Mouse (Mus musculus): ENCODE results near the gene Mamdc4.

Mamdc4 gene

DNA sequence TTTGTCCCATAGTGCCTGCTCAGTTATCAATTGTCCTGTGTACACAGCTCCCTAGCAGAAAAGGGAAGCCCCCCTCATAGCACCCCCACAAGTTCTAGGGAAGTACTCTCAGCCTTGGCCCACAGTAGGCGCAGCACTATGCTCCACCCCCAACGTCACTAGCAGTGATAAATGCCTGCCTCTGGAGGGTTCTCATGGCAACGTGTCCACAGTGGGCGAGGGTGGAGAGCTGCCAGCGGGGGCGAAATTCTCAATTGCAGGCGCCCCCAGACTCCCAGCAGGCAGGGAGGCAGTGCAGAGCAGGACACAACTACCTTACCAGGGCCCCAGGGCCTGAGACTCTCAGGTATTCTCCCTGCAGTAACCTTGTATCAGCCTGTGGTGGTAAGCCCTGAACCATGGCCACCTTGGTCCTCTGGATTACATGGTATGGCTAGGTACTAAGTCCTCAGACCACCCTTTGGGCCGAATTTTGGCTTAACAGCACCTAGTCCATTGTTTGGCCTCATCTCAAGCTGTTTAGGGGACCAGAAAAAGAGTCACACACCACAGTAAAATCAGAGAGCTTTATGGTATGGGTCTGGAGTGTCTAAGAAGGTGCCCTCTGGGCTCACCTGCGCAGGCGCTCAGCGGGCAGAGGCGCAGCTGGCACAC, 7.9 kb upstream of the Mamdc4 start:
- peak; percentile 86 for DNase-seq

DNA sequence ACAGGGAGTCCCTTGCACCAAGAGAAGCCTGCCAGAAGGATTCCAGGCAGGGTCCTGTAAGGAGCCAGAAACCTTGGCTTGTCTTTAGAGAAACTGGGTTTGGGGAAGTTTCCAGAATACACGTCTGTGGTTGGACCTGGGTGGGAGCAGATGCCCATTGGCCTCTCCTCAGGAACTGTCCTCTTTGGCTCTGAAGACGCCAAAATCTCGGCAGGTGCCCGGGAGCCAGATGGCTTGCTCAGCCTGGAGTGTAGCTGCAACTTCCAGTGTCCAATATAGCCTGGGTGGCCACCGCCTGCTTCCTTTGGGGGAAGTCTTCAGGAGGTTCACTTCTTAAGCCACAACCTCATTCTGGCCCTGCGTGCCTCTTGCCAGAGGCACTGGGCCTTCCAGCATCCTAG, 7.3 kb upstream of the Mamdc4 start:
- no peak for DNase-seq

GRCm38 (mm10) chr2:25581294-25581864, 6.7 kb upstream of the Mamdc4 start, which contains the start of gene Ajm1:
TSS of gene Ajm1 (minus strand) at chr2:25581757.
- DNase-seq, result peak; percentile 80

- peak; percentile 52 for DNase-seq
Measured at GRCm38 (mm10) chr2:25580621-25581101, 6.0 kb upstream of the Mamdc4 start.

GRCm38 (mm10) chr2:25579737-25580460, 5.3 kb upstream of the Mamdc4 start:
- DNase-seq, result no peak

- no peak for DNase-seq
Measured at GRCm38 (mm10) chr2:25578796-25579736, 4.4 kb upstream of the Mamdc4 start.

- DNase-seq, result no peak
Measured at GRCm38 (mm10) chr2:25577951-25578795, 3.5 kb upstream of the Mamdc4 start.

- DNase-seq, result no peak
Measured at GRCm38 (mm10) chr2:25576965-25577891, 2.6 kb upstream of the Mamdc4 start.

DNA sequence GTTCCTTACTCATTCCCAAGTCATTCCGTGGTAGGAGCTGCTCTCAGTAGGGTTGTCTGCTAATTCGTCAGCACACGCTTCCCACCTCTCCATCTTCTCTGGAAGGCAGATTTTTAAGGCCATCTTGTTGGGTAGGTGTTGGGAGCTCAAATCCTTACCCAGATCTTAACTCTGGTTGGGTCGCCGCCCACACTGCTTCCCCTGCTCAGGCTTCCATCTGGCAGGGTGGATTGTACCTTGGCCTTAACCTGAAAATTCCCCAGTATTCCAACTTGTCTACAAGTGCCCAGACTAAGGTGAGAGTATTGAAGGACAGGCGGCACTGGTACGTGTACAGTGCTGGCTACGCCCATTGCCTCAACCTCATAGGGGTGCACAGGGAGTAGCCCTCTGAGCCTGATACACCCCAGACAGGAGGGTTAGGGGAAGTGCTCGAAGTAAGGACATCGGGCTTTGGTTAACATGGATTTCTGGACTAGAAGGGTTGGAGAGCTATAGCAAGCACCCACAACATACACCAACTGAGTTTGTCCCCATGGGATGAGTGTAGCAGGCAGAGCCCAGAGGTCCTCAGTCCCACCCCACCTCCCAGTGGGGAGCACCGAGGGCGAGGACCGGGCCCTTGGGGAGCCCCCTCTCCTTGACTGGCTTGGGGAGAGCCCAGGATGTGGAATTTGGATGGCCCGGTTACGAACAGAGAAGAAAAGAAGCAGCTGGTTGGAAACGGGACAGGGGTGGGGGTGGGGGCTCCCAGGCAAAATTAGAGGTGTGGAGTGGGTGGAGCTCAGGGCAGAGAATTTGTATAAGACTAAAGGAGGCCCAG, 1.6 kb upstream of the Mamdc4 start:
- no peak for DNase-seq

DNA sequence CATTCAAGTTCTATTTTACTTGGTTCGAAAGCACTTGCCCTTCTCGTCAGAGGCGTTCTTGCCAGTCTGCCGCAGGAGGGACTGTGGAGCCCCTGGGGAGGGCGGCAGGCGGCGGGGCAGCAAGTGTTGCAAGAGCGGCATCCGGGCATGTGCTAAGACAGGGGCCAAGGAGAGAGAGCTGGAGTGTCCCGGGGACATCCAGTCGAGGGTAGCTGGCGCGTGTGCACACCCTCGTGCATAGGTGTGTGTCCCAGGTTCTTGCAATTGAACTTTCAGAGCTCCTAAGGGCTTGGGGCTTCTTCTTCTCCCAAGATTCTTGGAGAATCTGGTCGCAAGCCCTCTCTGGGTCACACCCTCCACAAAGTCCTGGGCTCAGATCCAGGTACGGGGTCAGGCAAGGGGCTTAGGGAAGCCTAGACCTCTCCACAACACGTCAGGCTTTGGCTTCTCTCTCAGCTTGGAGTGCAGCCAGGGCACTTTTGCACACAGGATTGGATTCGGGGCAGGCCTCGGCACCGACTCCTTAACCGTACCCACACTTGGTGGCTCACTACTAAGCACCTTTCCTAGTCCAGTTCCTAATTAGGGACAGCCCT, 885 bp upstream of the Mamdc4 start:
- DNase-seq, result no peak

DNA sequence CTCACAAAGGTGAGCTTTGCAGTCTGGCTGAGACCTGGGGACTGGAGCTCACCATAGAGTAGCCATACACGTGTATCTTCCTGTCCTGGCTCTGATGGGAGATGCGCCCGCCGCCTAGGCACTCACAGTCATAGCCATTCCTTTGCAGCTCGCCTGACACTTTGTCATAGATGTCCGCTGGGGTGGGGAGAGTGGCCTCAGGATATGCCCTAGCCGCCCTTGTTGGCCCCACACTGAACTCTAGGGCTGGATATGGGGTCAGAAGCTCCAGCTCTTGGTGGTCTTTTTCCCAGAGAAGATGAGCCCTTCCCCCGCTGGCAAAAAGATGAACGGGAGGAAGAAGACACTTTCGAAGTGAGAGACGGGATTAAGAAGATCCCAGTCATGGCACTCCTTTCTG, 509 bp downstream of the Mamdc4 start:
- DNase-seq, result no peak

GRCm38 (mm10) chr2:25573068-25573467, 1.6 kb downstream of the Mamdc4 start:
- no peak for DNase-seq

- DNase-seq, result no peak
Measured at GRCm38 (mm10) chr2:25571221-25571620, 3.4 kb downstream of the Mamdc4 start.

DNA sequence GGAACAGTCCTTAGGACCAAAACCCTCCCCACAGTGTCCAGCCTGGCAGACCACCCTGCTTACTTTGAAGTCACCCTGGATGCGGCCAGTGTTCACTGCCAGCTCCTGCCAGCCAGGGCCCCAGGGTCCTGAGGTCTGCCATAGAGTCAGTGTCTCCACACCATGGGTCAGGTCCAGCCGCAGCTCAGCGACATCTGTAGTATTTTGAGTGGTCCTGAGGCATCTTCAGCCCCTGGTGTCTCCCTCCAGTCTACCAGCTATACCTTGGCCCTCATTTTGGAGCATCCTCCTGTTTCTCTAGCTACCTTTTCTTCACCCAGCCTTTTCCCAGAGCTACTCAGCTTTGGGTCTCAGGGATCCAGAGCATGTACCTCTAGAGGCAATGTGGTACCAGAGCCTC, 5.3 kb downstream of the Mamdc4 start:
- no peak for DNase-seq

DNA sequence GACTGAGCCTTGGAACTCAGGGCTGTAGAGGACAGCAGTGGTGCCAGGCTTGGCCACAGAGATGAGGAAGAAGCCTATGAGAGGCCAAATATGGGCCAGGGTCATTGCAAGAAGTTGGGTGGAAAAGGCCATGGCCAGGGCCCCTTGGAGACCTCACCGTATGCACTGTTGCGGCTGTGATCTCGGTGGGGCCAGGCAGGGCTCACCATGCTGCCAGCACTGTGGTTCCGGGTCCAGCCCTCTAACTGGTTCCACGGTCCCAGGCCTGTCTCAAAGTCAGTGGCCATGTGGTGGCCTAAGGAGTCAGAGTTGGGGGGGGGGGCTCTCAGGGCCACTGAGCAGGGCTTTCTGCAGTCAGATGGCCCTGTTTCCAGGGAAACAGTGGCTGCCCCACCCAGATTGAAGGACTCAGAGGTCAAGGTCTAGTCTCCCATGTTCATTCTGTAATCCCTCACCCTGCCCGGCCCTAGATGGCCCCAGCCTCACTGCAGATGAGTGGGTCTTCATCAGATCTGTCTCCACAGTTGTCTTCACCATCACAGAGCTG, 6.1 kb downstream of the Mamdc4 start:
- no peak for DNase-seq

DNA sequence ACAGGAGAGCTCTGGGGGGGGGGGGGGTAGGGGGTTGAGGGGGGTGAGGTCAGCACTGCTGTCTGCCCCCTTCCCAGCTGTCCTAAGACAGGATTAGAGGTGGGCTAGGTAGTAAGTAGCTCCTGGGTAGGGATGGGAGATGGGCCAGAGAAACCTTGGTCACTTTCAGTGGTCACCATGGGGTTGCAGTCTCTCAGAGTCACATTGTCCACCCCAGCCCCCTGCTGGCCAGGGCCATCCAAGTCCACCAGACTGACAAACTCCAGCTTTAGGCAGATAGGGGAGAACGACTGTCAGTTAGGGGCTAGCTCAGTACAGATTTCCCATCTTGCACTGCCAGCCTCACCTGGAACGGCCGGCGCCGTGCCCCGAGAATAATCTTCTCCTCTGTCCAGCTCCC, 8.1 kb downstream of the Mamdc4 start:
- no peak for DNase-seq

DNA sequence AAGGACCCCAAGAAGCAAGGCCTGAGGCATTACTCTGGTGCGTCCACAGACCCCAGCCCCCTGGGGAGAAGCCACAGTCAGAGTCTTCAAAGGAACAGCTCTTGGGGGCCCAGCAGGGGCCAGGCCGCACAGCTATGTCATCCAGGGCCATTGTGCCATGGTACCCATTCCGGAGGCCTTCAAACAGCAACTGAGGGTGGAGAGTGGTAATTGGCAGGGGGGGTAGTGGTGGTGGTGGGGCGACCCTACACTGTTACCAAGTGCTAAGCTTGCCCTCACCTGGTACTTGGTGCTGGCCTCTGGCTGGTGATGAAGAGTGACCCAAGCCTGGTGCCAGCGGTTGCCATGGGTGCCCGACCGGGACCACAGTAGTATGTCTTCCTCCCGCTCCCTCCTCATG, 8.9 kb downstream of the Mamdc4 start:
- no peak for DNase-seq

- no peak for DNase-seq
Measured at GRCm38 (mm10) chr2:25561946-25562345, 12.7 kb downstream of the Mamdc4 start.

DNA sequence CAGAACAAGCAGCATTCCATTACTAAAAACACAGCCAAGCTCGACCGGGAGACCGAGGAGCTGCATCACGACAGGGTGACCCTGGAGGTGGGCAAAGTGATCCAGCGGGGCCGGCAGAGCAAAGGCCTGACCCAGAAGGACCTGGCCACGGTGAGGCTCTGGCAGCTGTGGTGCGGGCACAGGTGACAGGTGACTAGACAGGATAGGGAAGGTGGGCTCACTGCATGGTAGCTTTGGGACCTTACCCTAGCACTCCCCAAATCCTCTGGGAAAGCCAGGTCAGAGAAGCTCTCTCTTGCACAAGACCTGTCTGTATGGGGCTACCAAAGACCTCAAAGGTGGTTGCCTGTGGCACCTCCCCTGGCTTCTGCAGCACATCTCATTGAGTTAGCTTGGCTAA, 14.1 kb downstream of the Mamdc4 start:
- no peak for DNase-seq

Data from right cerebral cortex, postnatal 25 days (tissue).